ENCODE assay signal across 8 mouse cellular contexts in genomic region chr11:22001321-22002061, GRCm38 (mm10). TPM values are rescaled to one million over a fixed set of nuclear protein-coding genes. Genes with fewer than 3 reads are reported as not detected.
DNase-seq lines count a peak whose midpoint lies in the region; ATAC-seq and TF ChIP-seq lines count a peak whose summit lies in the region.
"Had no signal": no experiment of that assay in that cellular context is flagged by ENCODE, and none has a peak within 500 bp of the region (broad histone marks: within the 10 kb centered on the region; RNA-seq: fewer than 3 reads in every experiment).

No protein-coding gene starts in this region.

- TF ChIP-seq CTCF in E14TG2a.4 (conservative IDR thresholded peaks at IDR 0.05; ENCODE audit: low read length): no peak
- TF ChIP-seq CTCF in embryonic fibroblast, embryonic 13.5 days (IDR thresholded peaks at IDR 0.05; ENCODE audit: borderline replicate concordance, insufficient read depth, low read length): no peak
- no peak for TF ChIP-seq CTCF in stomach, postnatal 0 days (IDR thresholded peaks at IDR 0.05; ENCODE audit: low read depth)

- no peaks in the 10 kb centered on the region for H3K36me3 ChIP-seq in E14TG2a.4 (ENCODE audit: insufficient read depth, low read length)
- H3K36me3 ChIP-seq in midbrain, embryonic 11.5 days (ENCODE audit: control insufficient read depth, insufficient read depth, low read length): no peaks in the 10 kb centered on the region; the same call in 1 of the 2 replicates
- no peaks in the 10 kb centered on the region for H3K36me3 ChIP-seq in stomach, postnatal 0 days (ENCODE audit: control insufficient read depth, insufficient read depth, low read length)

- H3K4me3 ChIP-seq in E14TG2a.4 (replicated peaks; ENCODE audit: low read length): peak overlapping the region; percentile 82
- peak overlapping the region; percentile 45 for H3K4me3 ChIP-seq in embryonic fibroblast, embryonic 13.5 days (ENCODE audit: insufficient read depth, low read length)
- H3K4me3 ChIP-seq in midbrain, embryonic 11.5 days (ENCODE audit: low read depth, low read length): peak overlapping the region; percentile 89
- H3K4me3 ChIP-seq in stomach, postnatal 0 days (ENCODE audit: low read depth, low read length): peak overlapping the region; percentile 49

- ATAC-seq in midbrain, embryonic 11.5 days (ENCODE audit: low FRiP score): peak; percentile 85
- peak; percentile 84 for ATAC-seq in stomach, postnatal 0 days (ENCODE audit: low FRiP score, low TSS enrichment)

- under 1% methylated on average over 54 of the region's 59 CpGs for WGBS in midbrain, embryonic 11.5 days
- under 1% methylated on average over 34 of the region's 59 CpGs for WGBS in stomach, postnatal 0 days

- H3K27me3 ChIP-seq in E14TG2a.4 (ENCODE audit: insufficient read depth, low read length): peaks cover 94% of the 10 kb centered on the region
- H3K27me3 ChIP-seq in midbrain, embryonic 11.5 days (ENCODE audit: control insufficient read depth, insufficient read depth, low read length): no peaks in the 10 kb centered on the region
- H3K27me3 ChIP-seq in stomach, postnatal 0 days (ENCODE audit: control insufficient read depth, insufficient read depth, low read length): peaks cover 20% of the 10 kb centered on the region; the same call in 1 of the 2 replicates

- peak; percentile 69 for DNase-seq in NIH3T3 (ENCODE audit: low read depth)
- peak; percentile 62 for DNase-seq in heart, postnatal 4 days
- peak; percentile 49 to 70 for DNase-seq in left cerebral cortex, postnatal 25 days (ENCODE audit: low spot score in 2 of 2)
- peak; percentile 98 for DNase-seq in midbrain, embryonic 11.5 days (ENCODE audit: low spot score, missing footprints)
- DNase-seq in stomach, postnatal 0 days (ENCODE audit: low spot score): peak; percentile 78

- H3K4me2 ChIP-seq in midbrain, embryonic 11.5 days: peak overlapping the region; percentile 81
- peak overlapping the region; percentile 82 for H3K4me2 ChIP-seq in stomach, postnatal 0 days (replicated peaks; ENCODE audit: low read depth)

- peak overlapping the region; percentile 97 for H3K9ac ChIP-seq in midbrain, embryonic 11.5 days (ENCODE audit: low read length)
- 0 out of 2 replicates have a peak overlapping the region, but pooled peaks have one; percentile 28 for H3K9ac ChIP-seq in stomach, postnatal 0 days (ENCODE audit: low read length)

- intact Hi-C loops in left cerebral cortex, postnatal 25 days (cut with DNase I): loop anchor here (5.0 kb wide), 1 partner anchor 196 kb away; no protein-coding TSS in a partner anchor

- TF ChIP-seq EP300 in stomach, postnatal 0 days (optimal IDR thresholded peaks at IDR 0.05): no peak

- peaks cover 67% of the 10 kb centered on the region for H3K4me1 ChIP-seq in E14TG2a.4 (replicated peaks; ENCODE audit: low read depth, low read length)
- H3K4me1 ChIP-seq in embryonic fibroblast, embryonic 13.5 days (ENCODE audit: control insufficient read depth, insufficient read depth, low read length): no peaks in the 10 kb centered on the region
- peaks cover 26% of the 10 kb centered on the region for H3K4me1 ChIP-seq in midbrain, embryonic 11.5 days (ENCODE audit: control insufficient read depth, insufficient read depth, low read length)
- H3K4me1 ChIP-seq in stomach, postnatal 0 days (replicated peaks; ENCODE audit: control insufficient read depth, insufficient read depth): peaks cover 5% of the 10 kb centered on the region; the same call in 1 of the 2 replicates

- H3K9me3 ChIP-seq in E14TG2a.4 (ENCODE audit: low read length): 0 out of 2 replicates have a peak, but pooled peaks cover 3% of the 10 kb centered on the region
- no peaks in the 10 kb centered on the region for H3K9me3 ChIP-seq in midbrain, embryonic 11.5 days (ENCODE audit: control insufficient read depth, low read length)
- H3K9me3 ChIP-seq in stomach, postnatal 0 days (ENCODE audit: control insufficient read depth, low read length): no peaks in the 10 kb centered on the region

- TF ChIP-seq POLR2A in embryonic fibroblast, embryonic 13.5 days (IDR thresholded peaks at IDR 0.05; ENCODE audit: low read depth, low read length): no peak

- no peak overlapping the region for H3K27ac ChIP-seq in embryonic fibroblast, embryonic 13.5 days (ENCODE audit: insufficient read depth, low read length)
- peak overlapping the region; percentile 96 for H3K27ac ChIP-seq in midbrain, embryonic 11.5 days (ENCODE audit: low read depth, low read length)
- H3K27ac ChIP-seq in stomach, postnatal 0 days (replicated peaks): no peak overlapping the region

RNA-seq across cellular contexts. Expression of gene Otx1, which starts 1.2 kb away (rescaled TPM):
- polyA plus RNA-seq in embryonic fibroblast, embryonic 13.5 days (2011; ENCODE audit: insufficient read length, low read depth, missing spikeins): 0.43 TPM in 1 of 2 replicates, not detected in the other
- under 1 TPM in 1 of 2 experiments, not detected in 1; 0.09 TPM for total RNA-seq in heart, postnatal 4 days (2021)
- total RNA-seq in left cerebral cortex, postnatal 25 days (2021): 1 to 10 TPM; 6.0 to 6.3 TPM
- polyA plus RNA-seq in midbrain, embryonic 11.5 days (2014; fragmentation: Nextera tagmentation; extraction: Ambion mirVana): 40.6 and 43.7 TPM in 2 replicates
- polyA plus RNA-seq in stomach, postnatal 0 days (2015; fragmentation: Nextera tagmentation; extraction: Ambion mirVana): 0.02 TPM in 1 of 2 replicates, not detected in the other
- total RNA-seq: gastrocnemius, adult 8-10 months had no signal

Comparison
In these comparisons a context has a peak if more than half of its experiments do, and no peak if none do; other contexts are left out.
1. RNA of gene Otx1, which starts 1.2 kb away (polyA plus RNA-seq): 40.6 to 43.7 TPM in midbrain, embryonic 11.5 days; 0.43 TPM in embryonic fibroblast, embryonic 13.5 days and 0.02 TPM in stomach, postnatal 0 days; every median in the first group is over 10 times any median in the second.
2. Peak in every context shown above with its lines, with median percentiles within 50 percentile points of each other: H3K4me3 ChIP-seq and DNase-seq.